ENCODE assay signal across 8 mouse cellular contexts in the genomic region with DNA sequence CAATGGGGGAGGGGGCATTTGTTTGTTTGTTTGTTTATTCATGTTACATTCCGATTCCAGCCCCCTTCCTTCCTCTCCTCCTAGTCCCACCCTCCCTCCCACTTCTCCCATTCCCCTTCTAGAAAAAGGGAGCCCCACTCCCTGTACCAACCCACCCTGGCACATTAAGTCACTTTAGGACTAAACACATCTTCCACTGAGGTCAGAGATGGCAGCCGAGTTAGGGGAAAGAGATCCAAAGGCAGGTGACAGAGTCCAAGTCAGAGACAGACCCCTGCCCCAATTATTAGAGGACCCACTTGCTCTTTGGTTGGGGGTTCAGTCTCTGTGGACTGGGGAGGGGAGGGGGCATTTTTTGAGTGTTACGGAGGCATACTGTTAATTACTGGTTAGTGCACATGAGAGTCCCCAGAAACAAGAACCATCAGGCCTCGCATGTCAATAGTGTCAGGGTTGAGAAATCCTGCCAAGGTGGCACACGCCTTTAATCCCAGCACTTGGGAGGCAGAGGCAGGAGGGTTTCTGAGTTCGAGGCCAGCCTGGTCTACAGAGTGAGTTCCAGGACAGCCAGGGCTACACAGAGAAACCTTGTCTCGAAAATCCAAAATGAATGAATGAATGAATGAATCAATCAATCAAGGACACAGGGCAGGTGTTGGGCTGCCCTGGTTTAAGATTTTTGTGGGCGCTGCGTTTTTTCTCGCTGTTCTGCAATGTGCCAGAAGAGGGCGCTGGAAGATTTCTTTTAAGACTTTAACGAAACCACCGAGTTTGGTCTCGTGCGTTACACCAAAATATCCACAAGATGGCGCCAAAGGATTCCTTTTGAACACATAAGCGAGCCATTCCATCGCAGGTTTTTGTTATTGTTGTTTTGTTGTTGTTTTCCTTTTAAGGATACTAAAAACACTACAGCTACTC.
DNase-seq lines count a peak whose midpoint lies in the region; ATAC-seq lines count a peak whose summit lies in the region.

No protein-coding gene starts in this region.

- H3K9me3 ChIP-seq in hindbrain, embryonic 11.5 days (ENCODE audit: control insufficient read depth, low read length), result no peaks in the 10 kb centered on the region

- H3K4me1 ChIP-seq in hindbrain, embryonic 11.5 days (replicated peaks; ENCODE audit: control insufficient read depth, insufficient read depth, low read length), result no peaks in the 10 kb centered on the region

- H3K4me2 ChIP-seq in hindbrain, embryonic 11.5 days (replicated peaks; ENCODE audit: low read depth, low read length), result no peak overlapping the region

- H3K27ac ChIP-seq in hindbrain, embryonic 11.5 days (ENCODE audit: low read depth, low read length), result no peak overlapping the region

- H3K9ac ChIP-seq in hindbrain, embryonic 11.5 days (ENCODE audit: low read depth, low read length), result no peak overlapping the region

- H3K36me3 ChIP-seq in hindbrain, embryonic 11.5 days (ENCODE audit: control insufficient read depth, insufficient read depth, low read length), result no peaks in the 10 kb centered on the region

- WGBS in hindbrain, embryonic 11.5 days, result 24% methylated on average over 18 of the region's 18 CpGs

- H3K4me3 ChIP-seq in hindbrain, embryonic 11.5 days (ENCODE audit: low read depth, low read length), result no peak overlapping the region

- H3K27me3 ChIP-seq in hindbrain, embryonic 11.5 days (ENCODE audit: control insufficient read depth, insufficient read depth, low read length), result 0 out of 2 replicates have a peak, but pooled peaks cover 3% of the 10 kb centered on the region

- DNase-seq in MEL-GATA-1-ER (ENCODE audit: extremely low read depth, low read depth), result peak; percentile 77
- DNase-seq in cerebellum, adult 8-10 months, result peak; percentile 92
- DNase-seq in frontal cortex, adult 2 months (ENCODE audit: extremely low spot score in 1 of 2, low spot score in 1 of 2), result peak; percentile 90 to 99
- DNase-seq in hindbrain, embryonic 11.5 days (ENCODE audit: low spot score), result peak; percentile 95
- peak; percentile 92 for DNase-seq in layer of hippocampus, adult 9-11 months
- DNase-seq in lung, postnatal 10 days, result peak; percentile 94
- peak; percentile 79 for DNase-seq in ovary, postnatal 36 days (ENCODE audit: low spot score)
- peak; percentile 87 for DNase-seq in thymus, postnatal 25 days

- ATAC-seq in hindbrain, embryonic 11.5 days (ENCODE audit: low FRiP score), result peak; percentile 75; the same call in 1 of the 2 replicates
